Mouse (Mus musculus) kidney, postnatal 0 days (tissue): Measurements from ENCODE around the gene BC016579. TPM values are rescaled to one million over a fixed set of nuclear protein-coding genes. Genes with fewer than 3 reads are reported as not detected.

Experiments
- ATAC-seq: fragments of 200-750 bp; cut with Nextera tagmentation; replicated peaks from 2 replicates; pipeline ENCODE4 v1.8.0; 2017; ENCODE audit warnings: low read depth, moderate number of reproducible peaks, moderate TSS enrichment, moderate library complexity; ENCODE audit not compliant: low FRiP score
- DNase-seq: peaks from one replicate; pipeline ENCODE4 v3.0.0-alpha.2; 2016; ENCODE audit warnings: low spot score
- H3K27ac ChIP-seq: fragments of 300-500 bp; sonication (generic); 2 replicates; pipeline ENCODE4 v1.5.1; 2014; ENCODE audit warnings: mild to moderate bottlenecking
- H3K27me3 ChIP-seq: fragments of 300-500 bp; sonication (generic); 2 replicates; pipeline ENCODE4 v1.6.1; 2014; ENCODE audit warnings: low read length, mixed read lengths; ENCODE audit not compliant: insufficient read depth
- H3K36me3 ChIP-seq: fragments of 300-500 bp; sonication (generic); 2 replicates; pipeline ENCODE4 v1.6.1; 2014; ENCODE audit warnings: low read length, mixed read lengths; ENCODE audit not compliant: insufficient read depth
- H3K4me1 ChIP-seq: fragments of 300-500 bp; sonication (generic); replicated peaks from 2 replicates; pipeline ENCODE4 v1.6.1; 2014; ENCODE audit warnings: antibody characterized with exemption, low read length, mixed read lengths; ENCODE audit not compliant: insufficient read depth
- H3K4me2 ChIP-seq: fragments of 300-500 bp; sonication (generic); 2 replicates; pipeline ENCODE4 v1.6.1; 2014; ENCODE audit warnings: mild to moderate bottlenecking, low read length, moderate library complexity, mixed read lengths
- H3K4me3 ChIP-seq: fragments of 300-500 bp; sonication (generic); replicated peaks from 2 replicates; pipeline ENCODE4 v1.5.1; 2014; ENCODE audit warnings: low read depth, low read length
- H3K9ac ChIP-seq: fragments of 300-500 bp; sonication (generic); 2 replicates; pipeline ENCODE4 v1.6.1; 2014; ENCODE audit warnings: low read depth, low read length
- H3K9me3 ChIP-seq: fragments of 300-500 bp; sonication (generic); replicated peaks from 2 replicates; pipeline ENCODE4 v1.6.1; 2016; ENCODE audit warnings: low read length, inconsistent platforms, mixed read lengths
- CTCF ChIP-seq: IDR thresholded peaks from 2 replicates; pipeline ENCODE4 v1.5.1; 2016; ENCODE audit warnings: antibody characterized with exemption, low read depth, mild to moderate bottlenecking, moderate library complexity
- WGBS: fragments of 180-500 bp; shearing (Covaris S2); extraction: QIAGEN DNeasy Blood & Tissue Kit; methylation state at CpG from one replicate; pipeline ENCODE4 v1.1.7; 2014; 5-methylcytosine and 5-hydroxymethylcytosine counted together
- polyA plus RNA-seq: library from polyadenylated mRNA; unstranded; fragments of >200 nt; fragmentation: Nextera tagmentation; extraction: Ambion mirVana; gene quantifications from 2 replicates; pipeline ENCODE4 v1.2.1, GENCODE M21; 2015

Gene BC016579
- polyA plus RNA-seq, 1 experiment from 2014 or later, result 0.32 TPM

DNA sequence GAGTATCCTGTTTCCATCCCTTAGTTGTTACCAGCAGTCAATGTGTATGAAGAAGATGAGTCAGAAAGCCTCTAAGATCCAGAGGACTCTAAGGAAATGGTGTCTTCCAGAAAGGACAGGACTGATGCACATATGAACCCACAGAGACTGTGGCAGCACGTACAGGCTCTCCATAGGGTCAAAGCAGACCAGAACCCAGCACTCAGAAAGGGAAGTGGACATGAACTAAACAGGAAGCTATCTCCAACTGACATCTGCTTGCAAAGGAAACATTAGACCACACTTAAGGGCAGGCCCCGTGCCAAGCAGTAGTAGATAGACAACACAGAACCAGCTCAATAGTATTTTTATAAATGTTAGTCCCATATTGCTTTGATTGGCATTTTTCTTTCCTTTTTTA is 12.3 kb upstream of the BC016579 start:
- no peaks in the 10 kb centered on the region for H3K36me3 ChIP-seq
- no peak for TF ChIP-seq CTCF
- H3K4me3 ChIP-seq, result no peak overlapping the region
- DNase-seq (no peak), ATAC-seq (no peak)
- H3K27me3 ChIP-seq, result no peaks in the 10 kb centered on the region
- no peaks in the 10 kb centered on the region for H3K4me1 ChIP-seq
- H3K27ac ChIP-seq, result no peak overlapping the region
- H3K4me2 ChIP-seq, result no peak overlapping the region
- H3K9ac ChIP-seq, result no peak overlapping the region
- no peaks in the 10 kb centered on the region for H3K9me3 ChIP-seq
- 64% methylated on average over 2 of the region's 2 CpGs for WGBS

DNA sequence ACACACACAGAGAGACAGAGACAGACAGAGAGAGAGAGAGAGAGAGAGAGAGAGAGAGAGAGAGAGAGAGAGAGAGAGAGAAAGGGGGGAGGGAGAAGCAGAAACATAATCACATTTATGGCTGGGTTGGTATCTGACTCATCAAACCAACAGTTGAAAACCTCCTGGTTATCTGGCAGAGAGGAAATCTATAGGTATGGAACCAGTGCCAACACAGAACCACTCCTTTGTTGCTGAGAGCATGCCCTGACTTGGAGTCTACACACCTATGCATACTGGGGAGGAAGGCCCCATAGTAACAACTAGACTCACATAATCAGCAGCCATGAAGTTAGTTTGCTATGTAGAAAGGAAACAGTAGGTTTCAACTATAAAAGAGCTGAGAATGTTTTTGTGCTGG is 8.5 kb upstream of the BC016579 start:
- no peak for TF ChIP-seq CTCF
- no peaks in the 10 kb centered on the region for H3K4me1 ChIP-seq
- no peaks in the 10 kb centered on the region for H3K9me3 ChIP-seq
- no peak overlapping the region for H3K4me3 ChIP-seq
- H3K27ac ChIP-seq, result no peak overlapping the region
- H3K9ac ChIP-seq, result no peak overlapping the region
- H3K4me2 ChIP-seq, result no peak overlapping the region
- H3K27me3 ChIP-seq, result no peaks in the 10 kb centered on the region
- DNase-seq (no peak), ATAC-seq (no peak)
- H3K36me3 ChIP-seq, result no peaks in the 10 kb centered on the region

DNA sequence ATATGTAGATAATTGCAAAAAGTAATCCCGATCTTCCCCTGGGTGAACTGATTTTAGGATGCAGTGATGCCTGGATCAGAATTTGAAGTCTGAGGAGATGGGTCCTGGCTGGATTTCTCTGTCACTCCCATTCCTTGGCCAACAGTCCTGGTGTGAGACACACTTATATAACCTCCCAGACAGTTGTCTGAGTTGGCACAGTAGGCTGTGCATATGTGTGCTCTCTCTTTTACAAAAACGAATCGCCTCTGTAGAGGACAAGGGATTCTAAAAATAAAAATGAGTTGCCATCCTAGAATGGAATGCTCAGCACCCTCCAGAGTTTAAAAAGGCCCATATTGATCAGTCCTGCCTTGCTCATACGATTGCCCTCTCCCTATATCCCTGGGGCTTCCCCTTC is 5.7 kb upstream of the BC016579 start:
- no peak for TF ChIP-seq CTCF
- 83% methylated on average over 4 of the region's 4 CpGs for WGBS
- Histone ChIP-seq H3K4me2 (no peak overlapping the region), H3K27me3 (0 out of 2 replicates have a peak, but pooled peaks cover under 1% of the 10 kb centered on the region), H3K27ac (no peak overlapping the region), H3K9ac (no peak overlapping the region), H3K36me3 (no peaks in the 10 kb centered on the region), H3K4me3 (no peak overlapping the region), H3K4me1 (no peaks in the 10 kb centered on the region), H3K9me3 (no peaks in the 10 kb centered on the region)
- no peak for DNase-seq
- ATAC-seq, result no peak

DNA sequence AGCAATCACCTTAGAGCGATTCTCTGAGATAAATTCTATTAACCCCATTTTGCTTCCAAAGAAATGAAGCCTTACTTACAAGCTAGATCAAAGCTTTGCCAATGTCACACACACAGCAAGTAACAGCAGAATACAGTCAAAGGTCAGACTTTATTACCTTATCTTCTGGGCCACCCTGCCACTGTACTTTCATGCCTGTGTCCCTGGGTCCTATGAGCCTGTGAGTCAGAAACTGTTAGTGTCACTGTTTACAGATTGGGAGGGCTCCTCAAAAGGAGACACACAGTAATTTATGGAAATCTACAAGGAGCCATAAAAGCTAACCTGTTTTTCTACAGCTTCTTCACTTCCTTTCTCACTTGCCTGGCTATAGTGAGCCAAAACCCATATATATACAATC is 4.4 kb upstream of the BC016579 start:
- no peak for TF ChIP-seq CTCF
- Histone ChIP-seq H3K27me3 (0 out of 2 replicates have a peak, but pooled peaks cover 3% of the 10 kb centered on the region), H3K9ac (no peak overlapping the region), H3K4me1 (peaks cover 6% of the 10 kb centered on the region; the same call in 1 of the 2 replicates), H3K27ac (no peak overlapping the region), H3K4me2 (no peak overlapping the region), H3K9me3 (no peaks in the 10 kb centered on the region), H3K4me3 (no peak overlapping the region), H3K36me3 (no peaks in the 10 kb centered on the region)
- no peak for DNase-seq
- 75% methylated on average over 1 of the region's 1 CpGs for WGBS
- no peak for ATAC-seq

- peaks cover 6% of the 10 kb centered on the region; the same call in 1 of the 2 replicates for H3K4me1 ChIP-seq
- no peak overlapping the region for H3K9ac ChIP-seq
- H3K27me3 ChIP-seq, result 0 out of 2 replicates have a peak, but pooled peaks cover 3% of the 10 kb centered on the region
- TF ChIP-seq CTCF, result no peak
- H3K4me2 ChIP-seq, result no peak overlapping the region
- ATAC-seq, result no peak
- no peak overlapping the region for H3K27ac ChIP-seq
- H3K36me3 ChIP-seq, result no peaks in the 10 kb centered on the region
- 90% methylated on average over 12 of the region's 12 CpGs for WGBS
- no peaks in the 10 kb centered on the region for H3K9me3 ChIP-seq
- no peak for DNase-seq
- no peak overlapping the region for H3K4me3 ChIP-seq
These were observed 3.8 kb upstream of the BC016579 start for GRCm38 (mm10) chr16:45657574-45658159.

DNA sequence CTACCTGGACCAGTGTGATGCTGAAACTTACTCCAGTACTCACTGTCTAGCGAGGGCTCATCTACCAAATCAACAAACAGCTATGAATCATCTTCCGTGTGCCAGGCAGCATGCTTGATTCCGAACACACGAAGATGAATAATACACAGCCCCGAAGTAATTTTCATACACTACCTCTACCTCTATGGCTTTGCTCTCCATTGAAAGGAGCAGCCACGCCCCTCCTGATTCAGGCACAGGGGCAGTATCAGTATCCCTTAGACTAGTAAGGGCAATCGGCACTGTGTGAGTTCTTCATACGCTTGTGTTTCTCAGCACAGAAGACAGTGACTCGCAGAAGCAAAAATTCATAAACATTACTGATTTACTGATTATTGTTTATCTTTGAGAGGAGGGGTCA is 597 bp upstream of the BC016579 start:
- Histone ChIP-seq H3K27ac (no peak overlapping the region), H3K4me1 (peaks cover 6% of the 10 kb centered on the region; the same call in 1 of the 2 replicates), H3K9ac (no peak overlapping the region), H3K36me3 (no peaks in the 10 kb centered on the region), H3K9me3 (no peaks in the 10 kb centered on the region), H3K27me3 (0 out of 2 replicates have a peak, but pooled peaks cover 3% of the 10 kb centered on the region), H3K4me3 (peak overlapping the region; percentile 38; the same call in 1 of the 2 replicates), H3K4me2 (peak overlapping the region; percentile 89; the same call in 1 of the 2 replicates)
- no peak for ATAC-seq
- TF ChIP-seq CTCF, result no peak
- DNase-seq, result no peak
- 60% methylated on average over 9 of the region's 9 CpGs for WGBS
